11 mouse cellular contexts compared by ENCODE assay signal in genomic region chr3:121365131-121365530, GRCm38 (mm10).
DNase-seq lines count a peak whose midpoint lies in the region; TF ChIP-seq lines count a peak whose summit lies in the region.
"Had no signal": no experiment of that assay in that cellular context is flagged by ENCODE, and none has a peak within 500 bp of the region (broad histone marks: within the 10 kb centered on the region; RNA-seq: fewer than 3 reads in every experiment).

No protein-coding gene starts in this region.

- peak; percentile 35 to 44 for DNase-seq in lung, adult 18-20 months
- DNase-seq in lung, adult 2 months: no peak
- DNase-seq in kidney, adult 18-20 months: peak; percentile 25
- peak; percentile 49 for DNase-seq in kidney, postnatal 14 days
- peak; percentile 51 for DNase-seq in lung, postnatal 10 days
- DNase-seq in layer of hippocampus, adult 18-20 months (ENCODE audit: low spot score in 2 of 2): no peak
- DNase-seq in layer of hippocampus, postnatal 25 days (ENCODE audit: extremely low spot score in 1 of 2, low spot score in 1 of 2): no peak
- no peak for DNase-seq in cerebellum, postnatal 10 days
- DNase-seq: cerebellum, adult 9-11 months; gastrocnemius, postnatal 14 days had no signal

- no peak for TF ChIP-seq POLR2A in lung, adult 2 months (IDR thresholded peaks at IDR 0.05; ENCODE audit: borderline replicate concordance, extremely low read depth, low read depth, low read length)

- H3K4me3 ChIP-seq in lung, adult 2 months (replicated peaks; ENCODE audit: extremely low read depth, low read depth, low read length): no peak overlapping the region
- H3K4me3 ChIP-seq: myocyte had no signal

- H3K4me1 ChIP-seq in lung, adult 2 months (ENCODE audit: control insufficient read depth, insufficient read depth, low read length): 0 out of 2 replicates have a peak, but pooled peaks cover 3% of the 10 kb centered on the region

- TF ChIP-seq CTCF in lung, adult 2 months (IDR thresholded peaks at IDR 0.05; ENCODE audit: insufficient read depth, low read length): no peak

- WGBS in lung, adult 2 months: 41% methylated on average over 8 of the region's 8 CpGs

Comparison
In these comparisons a context has a peak if more than half of its experiments do, and no peak if none do; other contexts are left out.
1. DNase-seq: peak in lung, adult 18-20 months (2 of 2), kidney, adult 18-20 months (single experiment), kidney, postnatal 14 days (single experiment) and lung, postnatal 10 days (single experiment); none in lung, adult 2 months (single experiment), layer of hippocampus, adult 18-20 months (0 of 2), layer of hippocampus, postnatal 25 days (0 of 2) and cerebellum, postnatal 10 days (0 of 2).